Mouse (Mus musculus) megakaryocyte-erythroid progenitor cell, adult 5-6 weeks (primary cell): ENCODE data around the gene Taf15. TPM values are rescaled to one million over a fixed set of nuclear protein-coding genes. Genes with fewer than 3 reads are reported as not detected.
"Not testable (repeated sequence)": the region's sequence is repeated elsewhere in the genome, so short reads cannot be mapped to it uniquely, and the experiment has no call there.

Source experiments
- ATAC-seq: replicated peaks from 2 replicates; pipeline ENCODE4 v1.8.0; 2016; ENCODE audit warnings: mild to moderate bottlenecking, inconsistent platforms; ENCODE audit not compliant: severe bottlenecking, poor library complexity, low FRiP score, low TSS enrichment
- total RNA-seq, 2 experiments: library from RNA; stranded (forward) in 1 of 2; stranded (reverse) in 1 of 2; fragments of 200-1000, 215-1000 nt in 1 of 2; fragments of >200 nt in 1 of 2; fragmentation: Nextera tagmentation in 1 of 2; gene quantifications; 2 replicates each; pipeline ENCODE4 v1.2.3; 2014 to 2017

Gene Taf15
- total RNA-seq, 2 experiments from 2014 or later = 24.0 to 60.9 TPM

DNA sequence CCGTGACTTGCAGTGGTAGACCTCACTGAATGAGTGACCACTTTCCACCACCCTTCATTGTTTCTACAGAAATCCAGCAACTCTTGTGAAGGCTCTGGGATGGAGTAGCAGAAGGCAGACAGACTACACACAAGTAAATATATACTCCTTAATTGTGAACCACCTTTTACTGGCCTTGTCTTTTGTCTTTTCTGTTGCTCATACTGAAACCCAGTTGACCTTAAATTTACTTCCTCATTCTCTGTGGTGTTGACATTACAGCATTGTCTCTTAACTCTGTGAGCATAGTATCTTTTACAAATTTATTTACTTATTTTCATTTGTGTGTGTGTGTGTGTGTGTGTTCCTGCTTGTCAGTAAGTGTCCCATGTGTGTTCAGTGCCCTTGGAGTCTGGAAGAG is 60.3 kb downstream of the Taf15 start:
- ATAC-seq = no peak

DNA sequence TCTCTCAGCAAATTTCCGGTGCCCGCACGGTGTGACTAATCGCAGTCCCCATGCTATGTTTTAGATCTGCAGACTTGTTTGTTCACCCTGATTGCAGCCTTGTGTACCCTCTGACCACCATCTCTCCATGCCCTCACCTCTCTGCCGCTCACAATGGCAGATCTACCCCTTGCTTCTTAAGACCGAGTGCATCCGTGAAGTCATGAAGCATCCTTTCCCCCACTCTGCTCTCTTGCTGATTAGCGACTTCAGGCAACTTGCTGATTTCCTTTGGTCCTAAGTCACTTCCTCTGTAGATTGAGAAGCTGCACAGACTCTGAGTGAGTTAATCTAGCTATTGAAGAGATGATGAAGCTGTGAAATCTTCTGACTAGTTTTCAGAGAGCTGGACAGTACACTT is 61.3 kb downstream of the Taf15 start:
- ATAC-seq = no peak

DNA sequence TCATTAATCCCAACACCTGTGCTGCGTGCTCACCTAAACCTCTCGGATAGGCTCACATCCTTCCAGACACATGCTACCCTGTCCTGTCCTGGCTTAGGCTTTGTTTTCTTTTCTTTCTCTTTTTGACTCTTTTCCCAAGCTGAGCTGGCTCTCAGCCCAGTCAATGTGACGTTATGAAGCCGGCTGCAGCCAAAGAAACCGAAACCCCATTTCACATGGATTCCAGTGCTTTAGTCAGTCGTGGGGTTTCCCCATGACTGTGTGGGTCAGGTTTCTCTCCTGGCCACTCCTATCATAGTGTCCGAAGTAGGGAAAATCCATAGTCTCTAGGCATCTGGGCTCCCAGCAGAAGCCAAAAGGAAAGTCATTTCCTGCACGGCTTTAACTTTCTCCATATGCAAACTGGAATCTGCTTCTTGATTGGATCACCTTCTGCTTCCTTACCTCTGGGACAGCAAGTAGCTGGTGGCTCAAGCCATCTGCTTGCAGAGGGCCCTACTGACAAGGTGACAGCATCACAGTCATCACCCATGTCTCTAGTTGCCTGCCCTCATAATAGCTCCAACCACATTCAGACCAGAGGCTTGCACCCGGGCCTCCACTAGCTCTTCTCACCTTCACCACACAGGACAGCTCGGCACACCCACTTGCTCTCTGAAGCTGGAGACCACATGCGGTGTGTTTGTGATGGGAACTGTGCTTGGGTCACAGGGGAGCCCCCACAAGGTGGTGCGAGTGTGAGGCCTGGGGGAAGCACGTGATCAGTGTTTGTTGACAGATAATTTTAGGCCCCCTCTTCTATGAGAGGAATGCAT is 61.9 kb downstream of the Taf15 start:
- ATAC-seq = 0 out of 2 replicates have a peak, but pooled peaks have one; percentile 7

DNA sequence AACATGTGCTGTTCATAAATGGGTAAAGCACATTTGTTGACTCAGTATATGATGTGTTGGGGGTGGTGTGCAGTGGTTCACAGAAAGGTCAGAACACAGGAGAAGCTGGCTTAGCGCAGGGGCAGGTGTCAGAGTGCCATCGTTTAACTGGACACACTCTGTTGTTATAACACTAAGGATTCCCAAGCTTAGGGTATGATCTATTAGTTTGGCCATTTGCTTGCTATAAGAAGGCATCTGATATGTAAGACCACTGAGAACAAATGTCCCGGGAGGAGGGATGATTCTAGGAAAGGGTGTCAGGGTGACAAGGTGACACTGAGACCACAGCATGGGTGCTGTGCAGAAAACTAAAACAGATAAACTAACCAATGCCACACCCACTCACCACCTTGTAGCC is 63.9 kb downstream of the Taf15 start:
- peak; percentile 39; the same call in 1 of the 2 replicates for ATAC-seq

DNA sequence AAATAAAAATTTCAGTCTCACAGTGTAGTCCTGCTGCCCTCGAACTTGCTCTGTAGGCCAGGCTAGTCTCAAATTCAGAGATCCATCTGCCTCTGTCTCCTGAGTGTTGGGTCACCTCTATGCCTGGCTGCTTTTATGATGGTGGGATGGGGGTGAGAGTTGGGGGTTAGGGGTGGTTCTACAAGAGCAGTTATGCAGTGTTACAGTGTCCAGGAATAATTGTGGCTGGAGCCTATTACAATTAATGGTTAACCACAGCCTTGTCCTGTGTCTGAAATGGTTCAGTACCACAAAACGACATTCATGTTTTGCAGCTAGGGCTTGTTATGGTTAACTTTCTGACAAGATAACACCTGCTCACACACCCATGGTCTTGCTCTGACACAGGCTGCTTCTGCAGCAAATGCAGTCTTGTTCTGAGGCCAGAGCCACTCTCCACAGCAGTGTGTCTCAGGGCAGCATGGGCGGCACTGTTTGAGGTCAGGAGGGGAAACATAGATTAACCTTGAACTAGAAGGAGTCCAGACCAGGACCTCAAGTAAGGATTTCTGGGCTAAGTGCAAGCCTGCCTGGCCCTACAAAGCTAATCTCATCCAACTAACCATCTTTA is 65.9 kb downstream of the Taf15 start:
- no peak for ATAC-seq

DNA sequence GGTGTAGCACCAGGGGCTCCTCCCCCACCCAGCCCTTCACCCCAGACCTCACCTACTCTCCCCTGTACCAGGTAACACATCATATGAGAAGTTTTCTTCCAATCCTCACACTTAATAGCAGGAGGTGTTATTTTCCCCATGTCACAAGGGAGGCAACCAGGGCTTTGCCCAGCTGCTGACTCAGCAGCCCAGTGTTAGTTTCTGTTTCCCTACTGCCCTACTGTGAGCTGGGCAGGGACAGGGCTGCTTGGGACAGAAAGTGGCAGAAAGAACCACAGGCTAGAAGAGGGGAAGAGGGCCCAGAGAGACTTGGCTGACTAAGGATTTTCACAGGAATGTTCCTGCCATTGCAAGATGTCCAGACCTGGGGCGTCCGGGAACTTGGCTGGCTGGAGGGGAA is 68.0 kb downstream of the Taf15 start:
- no peak for ATAC-seq

DNA sequence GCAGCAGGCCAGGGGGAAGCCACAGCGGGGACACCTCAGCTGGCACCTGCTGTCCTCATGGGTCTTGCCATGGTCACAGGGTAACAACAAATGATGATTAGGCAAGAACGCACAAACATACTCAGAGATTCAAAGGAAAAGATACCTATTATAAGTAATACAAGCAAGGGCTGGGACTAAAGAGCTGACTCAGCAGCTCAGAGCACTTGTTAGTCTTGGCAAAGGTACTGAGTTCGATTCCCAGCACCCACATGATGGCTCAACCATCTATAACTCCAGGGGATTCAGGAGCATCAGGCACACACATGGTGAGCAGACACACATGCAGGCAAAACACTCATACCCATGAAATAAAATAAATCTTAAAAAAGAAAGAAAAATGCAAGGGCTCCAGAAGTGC is 68.5 kb downstream of the Taf15 start:
- no peak for ATAC-seq

DNA sequence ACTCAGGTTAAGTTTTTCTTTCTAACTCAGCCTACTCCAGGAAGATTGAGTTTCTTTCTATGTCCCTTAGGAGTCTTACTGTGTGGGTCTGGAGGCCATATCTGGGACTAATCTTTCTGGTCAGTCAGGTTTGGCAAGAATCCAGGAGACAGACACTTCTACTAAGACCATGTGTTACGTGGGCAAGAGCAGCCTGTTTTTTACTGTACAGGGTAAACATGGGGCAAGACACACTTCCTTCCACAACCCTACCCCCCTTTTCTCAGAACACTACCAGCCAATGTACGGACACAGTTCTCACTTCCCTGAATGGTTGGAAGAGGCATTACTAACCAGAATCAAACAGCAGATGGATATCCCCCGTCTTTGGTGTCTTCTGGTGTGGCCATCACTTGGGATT is 71.3 kb downstream of the Taf15 start:
- no peak for ATAC-seq

DNA sequence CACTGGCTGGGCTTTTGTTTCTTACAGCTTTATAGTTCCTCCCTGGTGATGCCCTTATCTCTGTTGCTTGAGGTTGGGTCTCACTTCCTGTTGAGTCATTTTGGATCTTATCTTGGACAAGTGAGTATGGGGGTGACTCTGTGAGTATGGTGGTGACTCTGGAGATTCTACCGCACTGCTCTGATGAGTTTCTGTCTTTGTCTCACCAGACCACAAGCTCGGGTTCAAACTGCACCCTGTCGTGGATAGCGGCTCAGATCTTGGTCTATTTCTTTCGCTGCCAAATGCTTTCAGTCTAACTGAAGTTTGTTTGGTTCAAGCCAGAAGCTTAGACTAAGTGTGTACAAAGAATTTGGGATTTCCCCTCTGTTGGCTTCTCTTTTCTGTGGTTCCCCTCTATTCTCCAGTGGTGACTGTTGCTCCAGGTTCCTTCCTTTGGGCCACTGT is 77.3 kb downstream of the Taf15 start:
- no peak; the same call in 1 of the 2 replicates for ATAC-seq

DNA sequence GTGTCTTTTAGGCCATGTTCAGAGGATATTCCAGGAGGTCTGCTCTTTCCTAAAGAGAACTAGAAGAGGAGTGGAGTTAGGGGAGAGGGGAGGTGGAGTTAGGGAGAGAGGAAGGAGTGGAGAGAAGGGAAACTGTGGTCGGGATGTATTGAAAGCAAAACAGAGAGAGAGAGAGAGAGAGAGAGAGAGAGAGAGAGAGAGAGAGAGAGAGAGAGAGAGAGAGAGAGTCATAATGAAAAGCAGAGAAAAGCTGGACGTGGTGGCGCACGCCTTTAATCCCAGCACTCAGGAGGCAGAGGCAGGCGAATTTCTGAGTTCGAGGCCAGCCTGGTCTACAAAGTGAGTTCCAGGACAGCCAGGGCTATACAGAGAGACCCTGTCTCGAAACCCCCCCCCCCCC is 78.2 kb downstream of the Taf15 start:
- not testable (repeated sequence) for ATAC-seq

DNA sequence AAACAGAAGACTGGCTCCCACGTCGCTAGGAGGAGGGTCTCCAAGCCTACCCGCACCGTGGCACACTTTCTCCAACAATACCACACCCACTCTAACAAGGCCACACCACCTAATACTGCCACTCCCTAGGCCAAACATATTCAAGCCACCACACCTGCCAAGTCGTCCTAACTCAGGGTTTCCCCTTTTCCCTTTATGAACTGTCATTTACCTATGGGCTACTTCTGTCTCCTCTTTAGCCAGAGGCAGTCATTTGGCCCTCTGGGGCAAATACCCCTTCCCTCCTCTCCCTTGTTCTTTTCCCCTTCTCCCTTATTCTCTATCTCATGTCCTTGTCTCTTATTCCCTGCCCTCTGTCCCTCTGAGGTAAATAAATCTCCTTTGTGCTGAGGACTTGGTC is 78.8 kb downstream of the Taf15 start:
- ATAC-seq = no peak

Other genes with a start within 250 kb of the Taf15 start
- not detected in 2 replicates for gene Slfn14, start 186.4 kb upstream of the Taf15 start, total RNA-seq (2014; fragmentation: Nextera tagmentation)
- gene Slfn14, start 186.4 kb upstream of the Taf15 start, total RNA-seq (2017) = 0.28 TPM in 1 of 2 replicates, not detected in the other
- gene Ap2b1, start 174.1 kb upstream of the Taf15 start, total RNA-seq (2014; fragmentation: Nextera tagmentation) = 74.0 and 74.2 TPM in 2 replicates
- 61.2 and 65.4 TPM in 2 replicates for gene Ap2b1, start 174.1 kb upstream of the Taf15 start, total RNA-seq (2017)
- gene Pex12, start 170.5 kb upstream of the Taf15 start, total RNA-seq (2014; fragmentation: Nextera tagmentation) = 7.6 and 10.1 TPM in 2 replicates
- gene Pex12, start 170.5 kb upstream of the Taf15 start, total RNA-seq (2017) = 9.5 and 9.6 TPM in 2 replicates
- not detected in 2 replicates for gene Rasl10b, start 63.9 kb upstream of the Taf15 start, total RNA-seq (2014; fragmentation: Nextera tagmentation)
- 0.19 TPM in 1 of 2 replicates, not detected in the other for gene Rasl10b, start 63.9 kb upstream of the Taf15 start, total RNA-seq (2017)
- not detected in 2 replicates for gene Gas2l2, start 43.6 kb upstream of the Taf15 start, total RNA-seq (2014; fragmentation: Nextera tagmentation)
- gene Gas2l2, start 43.6 kb upstream of the Taf15 start, total RNA-seq (2017) = not detected in 2 replicates
- gene 1700020L24Rik, start 35.4 kb upstream of the Taf15 start, total RNA-seq (2014; fragmentation: Nextera tagmentation) = 2.6 TPM in 1 of 2 replicates, not detected in the other
- not detected in 2 replicates for gene 1700020L24Rik, start 35.4 kb upstream of the Taf15 start, total RNA-seq (2017)
- 0.37 TPM in 1 of 2 replicates, not detected in the other for gene Mmp28, start 10.0 kb upstream of the Taf15 start, total RNA-seq (2014; fragmentation: Nextera tagmentation)
- gene Mmp28, start 10.0 kb upstream of the Taf15 start, total RNA-seq (2017) = 0.19 and 0.42 TPM in 2 replicates
- not detected in 2 replicates for gene Heatr9, start 49.1 kb downstream of the Taf15 start, total RNA-seq (2014; fragmentation: Nextera tagmentation)
- gene Heatr9, start 49.1 kb downstream of the Taf15 start, total RNA-seq (2017) = not detected in 2 replicates
- gene Ccl5, start 57.4 kb downstream of the Taf15 start, total RNA-seq (2014; fragmentation: Nextera tagmentation) = 8.9 and 46.6 TPM in 2 replicates
- gene Ccl5, start 57.4 kb downstream of the Taf15 start, total RNA-seq (2017) = 5.6 and 32.4 TPM in 2 replicates
- not detected in 2 replicates for gene Ccl9, start 105.5 kb downstream of the Taf15 start, total RNA-seq (2014; fragmentation: Nextera tagmentation)
- gene Ccl9, start 105.5 kb downstream of the Taf15 start, total RNA-seq (2017) = 0.70 and 10.4 TPM in 2 replicates
- gene Ccl6, start 120.0 kb downstream of the Taf15 start, total RNA-seq (2014; fragmentation: Nextera tagmentation) = not detected in 2 replicates
- 0.84 and 4.1 TPM in 2 replicates for gene Ccl6, start 120.0 kb downstream of the Taf15 start, total RNA-seq (2017)
- gene Rpl9-ps1, start 172.5 kb downstream of the Taf15 start, total RNA-seq (2014; fragmentation: Nextera tagmentation) = not detected in 2 replicates
- not detected in 2 replicates for gene Rpl9-ps1, start 172.5 kb downstream of the Taf15 start, total RNA-seq (2017)
- not detected in 2 replicates for gene Ccl3, start 176.3 kb downstream of the Taf15 start, total RNA-seq (2014; fragmentation: Nextera tagmentation)
- 13.6 and 17.1 TPM in 2 replicates for gene Ccl3, start 176.3 kb downstream of the Taf15 start, total RNA-seq (2017)
- 1.7 TPM in 1 of 2 replicates, not detected in the other for gene Ccl4, start 189.5 kb downstream of the Taf15 start, total RNA-seq (2014; fragmentation: Nextera tagmentation)
- 10.9 and 16.2 TPM in 2 replicates for gene Ccl4, start 189.5 kb downstream of the Taf15 start, total RNA-seq (2017)
- not detected in 2 replicates for gene Wfdc17, start 230.9 kb downstream of the Taf15 start, total RNA-seq (2014; fragmentation: Nextera tagmentation)
- not detected in 2 replicates for gene Wfdc17, start 230.9 kb downstream of the Taf15 start, total RNA-seq (2017)
- gene Wfdc18, start 235.9 kb downstream of the Taf15 start, total RNA-seq (2014; fragmentation: Nextera tagmentation) = not detected in 2 replicates
- gene Wfdc18, start 235.9 kb downstream of the Taf15 start, total RNA-seq (2017) = not detected in 2 replicates